Mouse (Mus musculus) brown adipose tissue, adult 24 weeks (tissue): ENCODE results near the gene Macrod1. TPM values are rescaled to one million over a fixed set of nuclear protein-coding genes. Genes with fewer than 3 reads are reported as not detected.

Source experiments
- H3K27ac ChIP-seq: fragments of 200-500 bp; replicated peaks from 2 replicates; pipeline ENCODE4 v1.5.1; 2012; ENCODE audit warnings: low read depth, mild to moderate bottlenecking, low read length
- H3K4me1 ChIP-seq: fragments of 200-500 bp; 2 replicates; pipeline ENCODE4 v1.6.1; 2012; ENCODE audit warnings: low read length, mixed read lengths; ENCODE audit not compliant: control insufficient read depth, insufficient read depth, insufficient read length
- H3K4me3 ChIP-seq: fragments of 200-500 bp; 2 replicates; pipeline ENCODE4 v1.5.1; 2012; ENCODE audit warnings: low read depth, mild to moderate bottlenecking, low read length, moderate library complexity; ENCODE audit not compliant: insufficient read depth
- polyA plus RNA-seq: library from polyadenylated mRNA; stranded (reverse); fragments of >200 nt; gene quantifications from 2 replicates; pipeline ENCODE4 v1.2.4, GENCODE M21; 2012; ENCODE audit not compliant: missing spikeins, insufficient read depth, insufficient read length

Macrod1 gene
- polyA plus RNA-seq, 1 experiment = 155 TPM

DNA sequence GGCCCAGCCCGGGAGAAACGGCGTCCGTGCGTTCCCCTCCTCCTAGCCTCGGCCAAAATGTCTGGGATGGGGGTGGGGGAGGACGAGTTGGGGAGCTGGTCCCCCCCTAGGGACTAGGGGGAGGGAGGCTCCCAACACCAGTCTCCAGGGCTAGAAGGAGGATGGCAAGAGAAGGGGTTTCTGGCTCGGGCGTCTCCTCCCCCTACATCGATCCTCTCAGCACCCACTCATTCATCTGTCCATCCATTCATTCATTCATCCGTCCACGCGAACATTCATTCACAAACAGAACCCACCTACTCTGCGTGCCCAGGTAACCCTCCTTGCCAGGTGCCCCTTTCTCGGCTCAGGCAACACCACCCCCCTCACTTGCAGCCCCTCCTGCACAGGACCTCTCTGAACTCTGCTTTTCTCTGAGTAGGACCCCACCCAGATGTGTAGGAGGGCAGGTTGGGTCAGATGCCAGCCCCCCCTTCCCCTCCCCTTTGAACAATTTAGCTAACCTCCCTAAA is 109.6 kb downstream of the Macrod1 start:
- H3K4me3 ChIP-seq = no peak overlapping the region; the same call in 1 of the 2 replicates
- H3K4me1 ChIP-seq = peaks cover 3% of the 10 kb centered on the region; the same call in 1 of the 2 replicates
- no peak overlapping the region for H3K27ac ChIP-seq

DNA sequence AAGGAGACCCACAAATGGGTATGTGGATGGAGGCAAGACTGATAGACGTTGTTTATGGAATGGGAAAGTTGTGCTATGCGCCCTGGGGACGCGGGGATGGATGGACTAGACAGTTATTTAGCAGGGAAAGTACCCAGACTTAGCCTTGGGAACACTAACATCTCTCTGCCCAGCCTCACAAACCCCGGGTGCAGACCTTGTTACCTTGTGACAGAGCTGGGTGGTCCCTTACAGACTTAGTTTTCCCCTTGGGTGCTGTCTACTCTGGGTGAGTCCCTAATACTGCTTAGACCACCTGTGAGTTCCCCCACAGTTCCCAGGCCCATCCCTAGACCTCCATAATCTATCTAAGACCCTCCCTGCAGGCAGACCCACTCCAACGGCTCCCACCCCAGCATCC is 110.2 kb downstream of the Macrod1 start:
- no peak overlapping the region for H3K4me3 ChIP-seq
- H3K4me1 ChIP-seq = peaks cover 4% of the 10 kb centered on the region; the same call in 1 of the 2 replicates
- H3K27ac ChIP-seq = no peak overlapping the region

DNA sequence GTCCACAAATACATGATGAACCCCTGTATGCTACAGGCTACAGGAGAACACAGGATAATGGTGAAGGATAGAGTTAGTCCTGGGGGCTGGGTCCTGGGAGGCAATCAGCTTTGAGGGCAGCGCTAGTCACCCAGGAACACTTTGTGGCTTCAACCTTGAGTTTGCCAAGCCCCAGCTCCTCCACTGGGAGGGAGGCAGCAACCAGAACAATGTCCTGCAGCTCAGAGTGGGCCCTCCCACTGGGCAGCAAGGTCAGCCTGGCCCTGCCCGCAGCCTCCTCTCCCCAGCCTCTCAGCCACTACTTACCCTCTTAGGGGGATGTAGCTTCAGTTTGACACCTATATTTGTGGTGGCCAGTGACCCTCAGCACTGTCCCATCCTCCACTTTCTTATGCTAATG is 111.8 kb downstream of the Macrod1 start:
- H3K4me1 ChIP-seq = peaks cover 4% of the 10 kb centered on the region; the same call in 1 of the 2 replicates
- H3K4me3 ChIP-seq = no peak overlapping the region
- no peak overlapping the region for H3K27ac ChIP-seq

DNA sequence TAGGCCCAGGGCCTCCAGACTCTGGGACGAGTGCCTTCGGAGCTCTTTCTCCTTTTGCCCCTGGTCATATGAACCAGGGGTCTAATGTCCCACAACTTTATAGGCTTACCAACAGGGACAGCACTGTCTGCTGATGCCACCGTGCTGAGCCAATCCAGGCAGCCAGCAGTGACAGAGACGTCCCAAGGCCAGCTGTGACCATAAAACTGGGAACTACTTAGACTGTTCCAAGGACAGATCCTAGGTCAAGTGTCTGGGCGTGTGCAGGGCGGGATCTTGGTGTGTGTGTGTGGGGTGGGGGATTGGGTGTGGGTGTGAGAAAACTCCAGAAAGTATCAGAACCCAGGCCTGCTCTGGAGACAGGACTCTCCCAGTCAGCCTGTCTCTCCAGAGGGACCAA is 114.3 kb downstream of the Macrod1 start:
- no peak overlapping the region for H3K4me3 ChIP-seq
- 0 out of 2 replicates have a peak, but pooled peaks cover 2% of the 10 kb centered on the region for H3K4me1 ChIP-seq
- no peak overlapping the region for H3K27ac ChIP-seq

- Histone ChIP-seq H3K4me3 (no peak overlapping the region), H3K27ac (no peak overlapping the region), H3K4me1 (0 out of 2 replicates have a peak, but pooled peaks cover 2% of the 10 kb centered on the region)
These were observed 114.8 kb downstream of the Macrod1 start for GRCm38 (mm10) chr19:7171447-7171846.

GRCm38 (mm10) chr19:7172051-7172866 is 115.6 kb downstream of the Macrod1 start:
- H3K4me3 ChIP-seq = no peak overlapping the region
- H3K4me1 ChIP-seq = 0 out of 2 replicates have a peak, but pooled peaks cover 2% of the 10 kb centered on the region
- H3K27ac ChIP-seq = no peak overlapping the region

DNA sequence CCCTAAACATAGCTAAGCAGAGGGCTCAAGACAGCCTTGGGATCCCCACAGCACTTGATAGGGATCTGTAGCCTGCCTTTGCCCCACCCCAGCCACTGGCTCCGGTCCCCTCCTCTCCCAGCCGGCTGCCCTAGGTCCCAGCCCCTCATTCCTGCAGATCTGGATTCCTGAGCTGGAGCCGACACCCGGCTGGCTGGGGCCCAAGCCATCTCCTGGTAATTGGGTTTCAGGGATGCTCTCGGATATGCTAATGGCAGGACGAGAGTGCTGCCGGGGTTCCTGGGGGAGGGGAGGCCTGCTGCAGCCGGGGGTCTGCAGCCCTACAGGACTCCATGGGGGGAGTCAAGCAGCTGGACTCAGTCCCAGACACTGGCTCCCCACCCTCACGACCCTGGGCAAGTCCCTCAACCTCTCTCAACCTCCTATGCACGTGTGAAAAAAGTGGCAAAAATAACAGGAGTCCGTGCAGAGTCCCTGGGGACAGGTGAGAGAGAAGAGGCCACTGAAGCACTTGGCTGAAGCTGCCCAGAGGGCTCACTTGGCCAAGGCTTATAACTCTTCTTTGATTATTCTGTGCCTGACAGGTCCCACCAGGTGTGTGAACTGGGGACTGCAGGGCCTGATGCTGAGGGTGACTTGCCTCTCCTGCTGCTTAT is 119.6 kb downstream of the Macrod1 start:
- H3K27ac ChIP-seq = no peak overlapping the region
- peaks cover 8% of the 10 kb centered on the region for H3K4me1 ChIP-seq
- H3K4me3 ChIP-seq = no peak overlapping the region

GRCm38 (mm10) chr19:7177804-7178511 is 121.3 kb downstream of the Macrod1 start:
- no peak overlapping the region for H3K27ac ChIP-seq
- H3K4me1 ChIP-seq = peaks cover 9% of the 10 kb centered on the region
- no peak overlapping the region for H3K4me3 ChIP-seq

DNA sequence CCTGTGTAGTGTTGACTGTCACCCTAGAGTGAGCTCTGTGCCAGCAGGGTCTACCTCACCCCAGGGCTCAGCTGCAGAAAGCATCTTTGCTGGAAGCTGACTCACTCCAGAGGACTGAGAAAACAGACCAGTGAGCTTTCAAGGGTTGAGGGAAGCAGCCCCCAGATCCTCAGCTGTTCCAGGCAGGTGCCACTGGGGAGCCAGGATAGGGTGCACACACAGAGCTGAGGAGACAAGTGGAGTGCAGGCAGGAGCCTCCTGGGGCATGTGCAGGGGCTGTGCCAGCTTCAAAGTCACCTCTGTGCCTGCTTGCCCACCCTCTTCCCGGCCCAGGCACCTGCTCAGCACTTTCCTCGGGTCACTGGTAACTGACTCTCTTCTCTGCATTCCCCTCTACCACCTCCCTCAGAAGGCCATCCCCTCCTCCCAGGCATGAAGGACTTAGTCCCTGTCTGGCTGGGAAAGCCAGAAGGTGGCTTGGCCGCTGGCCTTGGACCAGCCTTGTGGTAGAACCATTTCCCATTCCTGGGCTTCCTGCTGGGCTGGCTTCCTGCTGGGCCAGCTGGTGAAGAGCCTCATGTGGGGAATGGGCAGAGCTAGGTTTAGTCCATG is 122.3 kb downstream of the Macrod1 start:
- Histone ChIP-seq H3K4me1 (peaks cover 9% of the 10 kb centered on the region), H3K27ac (no peak overlapping the region)

GRCm38 (mm10) chr19:7180756-7181405 is 124.3 kb downstream of the Macrod1 start:
- Histone ChIP-seq H3K4me3 (no peak overlapping the region), H3K27ac (no peak overlapping the region), H3K4me1 (peaks cover 9% of the 10 kb centered on the region)

More for the DNA sequence above, 122.3 kb downstream of the Macrod1 start:
- H3K4me3 ChIP-seq = no peak overlapping the region

GRCm38 (mm10) chr19:7181496-7181895 is 124.9 kb downstream of the Macrod1 start:
- Histone ChIP-seq H3K4me1 (peaks cover 9% of the 10 kb centered on the region), H3K27ac (no peak overlapping the region), H3K4me3 (no peak overlapping the region)

DNA sequence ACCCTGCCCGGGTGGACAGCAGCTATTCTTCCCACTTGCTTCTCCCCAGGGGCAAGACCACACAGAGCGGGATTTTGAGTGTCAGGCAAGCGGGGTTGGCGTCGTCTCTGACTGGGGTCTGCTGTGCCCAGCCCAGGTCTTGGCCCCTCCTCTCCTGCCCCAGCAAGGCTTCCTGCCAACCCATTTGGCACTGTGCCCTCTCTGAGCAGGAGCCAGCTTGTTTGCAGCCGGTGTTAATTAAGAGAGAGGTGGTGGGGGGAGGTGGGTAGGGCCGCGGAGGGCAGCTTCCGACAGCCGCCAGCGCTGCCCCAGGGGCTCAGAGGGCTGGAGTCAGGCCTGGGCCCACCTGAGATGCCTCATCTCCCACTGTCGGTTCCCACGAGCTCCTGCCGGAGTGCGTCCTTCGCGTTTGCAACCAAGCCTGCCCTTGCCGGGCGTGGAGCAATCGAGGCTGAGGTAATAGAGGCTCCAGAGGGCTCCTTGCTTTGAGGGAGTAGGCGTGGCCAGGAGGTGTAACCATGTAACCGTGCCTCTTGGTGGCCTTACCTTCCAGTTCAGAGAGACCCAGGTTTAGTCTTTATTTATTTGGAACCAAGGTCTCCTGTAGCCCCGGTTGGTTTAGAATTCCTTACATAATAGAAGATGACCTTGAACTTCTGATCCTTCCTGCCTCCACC is 125.8 kb downstream of the Macrod1 start:
- peaks cover 9% of the 10 kb centered on the region for H3K4me1 ChIP-seq
- no peak overlapping the region for H3K27ac ChIP-seq
- H3K4me3 ChIP-seq = no peak overlapping the region

DNA sequence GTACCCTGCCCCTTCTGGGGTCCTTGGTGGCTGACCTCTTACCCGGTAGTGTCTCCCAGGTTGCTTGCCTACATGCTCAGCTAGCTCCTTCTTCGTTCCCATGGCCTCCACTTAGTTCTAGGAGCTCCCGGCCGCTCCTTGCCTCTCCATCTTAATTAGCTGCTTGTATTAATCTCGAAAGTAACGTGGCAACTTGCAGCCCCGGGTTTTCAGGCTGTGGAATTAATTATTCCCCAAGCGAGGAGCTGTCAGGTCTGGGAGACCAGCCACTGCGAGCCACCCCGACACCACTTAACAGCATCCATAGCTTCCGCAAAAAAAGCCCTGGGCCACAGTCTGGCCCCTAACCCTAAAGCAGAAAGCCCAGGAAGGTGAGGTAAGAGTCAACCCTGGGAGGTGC is 126.8 kb downstream of the Macrod1 start:
- Histone ChIP-seq H3K4me1 (peaks cover 9% of the 10 kb centered on the region), H3K4me3 (no peak overlapping the region), H3K27ac (no peak overlapping the region)

DNA sequence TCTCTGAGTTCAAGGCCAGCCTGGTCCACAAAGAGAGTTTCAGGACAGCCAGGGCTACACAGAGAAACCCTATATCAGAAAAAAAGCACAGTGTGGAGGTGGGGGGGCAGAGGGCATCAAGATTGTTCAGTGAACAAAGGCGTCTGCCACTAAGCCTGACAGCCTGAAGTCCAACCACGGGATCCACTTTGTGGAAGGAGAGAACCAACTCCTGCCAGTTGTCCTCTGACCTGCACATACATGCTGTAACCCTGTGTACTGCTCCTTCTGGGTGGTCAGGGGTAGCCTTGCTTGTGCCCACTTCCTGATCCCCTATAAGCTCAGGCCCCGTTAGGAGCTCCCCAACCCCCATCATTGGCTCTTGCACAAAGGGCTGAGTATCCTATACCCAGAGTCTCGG is 128.4 kb downstream of the Macrod1 start:
- no peak overlapping the region for H3K27ac ChIP-seq
- peaks cover 7% of the 10 kb centered on the region for H3K4me1 ChIP-seq

More for the DNA sequence above, 128.4 kb downstream of the Macrod1 start:
- H3K4me3 ChIP-seq = no peak overlapping the region
